Mouse (Mus musculus): ENCODE measurements at regions not wholly inside any gene's neighbourhood (a gene's known extent, or its start where the extent isn't known, plus 50 kb on each side); places are given as distances from the start of the nearest gene placed in this dataset.

DNA sequence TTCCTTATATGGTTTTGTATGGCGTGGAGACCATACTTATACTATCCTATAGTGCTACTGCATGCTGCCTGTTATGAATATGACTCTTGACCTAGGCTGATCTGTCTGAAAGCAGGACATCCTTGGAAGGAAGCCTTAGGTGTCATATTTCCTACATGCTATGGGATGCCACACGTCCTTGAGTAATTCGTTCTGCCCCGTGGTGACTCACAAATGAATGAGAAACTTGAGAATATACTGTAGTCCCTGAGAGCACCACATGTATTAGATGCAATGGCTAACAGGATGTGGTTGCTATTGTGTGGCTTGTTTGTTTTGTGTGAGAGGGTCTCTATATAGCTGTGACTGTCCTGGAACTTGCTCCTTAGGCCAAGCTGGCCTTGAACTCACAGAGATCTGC lies 57.2 kb upstream of the Adgrg6 start:
- Histone ChIP-seq H3K27me3 (ENCODE audit: control insufficient read depth, insufficient read depth, low read length) (no peaks in the 10 kb centered on the region), H3K4me3 (ENCODE audit: low read depth, low read length) (no peak overlapping the region), H3K4me2 (replicated peaks; ENCODE audit: low read depth) (no peak overlapping the region), H3K36me3 (ENCODE audit: control insufficient read depth, insufficient read depth, low read length) (no peaks in the 10 kb centered on the region), H3K9ac (ENCODE audit: low read length) (no peak overlapping the region), H3K9me3 (ENCODE audit: control insufficient read depth, low read length) (no peaks in the 10 kb centered on the region), H3K4me1 (replicated peaks; ENCODE audit: control insufficient read depth, insufficient read depth) (no peaks in the 10 kb centered on the region), H3K27ac (replicated peaks) (no peak overlapping the region)
- TF ChIP-seq EP300 (optimal IDR thresholded peaks at IDR 0.05) (no peak), CTCF (IDR thresholded peaks at IDR 0.05; ENCODE audit: low read depth) (no peak)
- ATAC-seq (ENCODE audit: low FRiP score, low TSS enrichment), result no peak
- no peak for DNase-seq (ENCODE audit: low spot score)
- WGBS, result 77% methylated on average over 4 of the region's 4 CpGs

DNA sequence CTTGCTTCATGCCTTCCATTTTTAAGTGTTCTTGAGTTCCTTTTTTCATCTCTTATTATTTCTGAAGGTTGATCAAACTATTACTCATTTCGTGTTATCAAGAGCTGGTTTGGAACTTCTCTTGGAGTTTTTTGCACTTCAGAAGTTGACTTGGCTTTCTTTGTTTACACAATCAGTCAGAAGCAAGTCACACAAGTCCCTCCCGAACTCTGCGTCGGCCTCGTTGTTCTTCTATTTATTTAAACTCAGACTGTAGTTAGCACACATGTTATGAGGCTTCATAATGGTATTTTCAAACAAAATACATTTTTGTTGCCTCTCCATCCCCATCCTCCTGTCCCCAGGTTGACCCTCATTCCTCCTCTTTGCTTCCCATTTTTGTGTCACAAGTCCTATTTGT lies 55.6 kb upstream of the Adgrg6 start:
- 17% methylated on average over 5 of the region's 5 CpGs for WGBS
- DNase-seq (ENCODE audit: low spot score), result peak; percentile 60
- no peak for TF ChIP-seq EP300 (optimal IDR thresholded peaks at IDR 0.05)

DNA sequence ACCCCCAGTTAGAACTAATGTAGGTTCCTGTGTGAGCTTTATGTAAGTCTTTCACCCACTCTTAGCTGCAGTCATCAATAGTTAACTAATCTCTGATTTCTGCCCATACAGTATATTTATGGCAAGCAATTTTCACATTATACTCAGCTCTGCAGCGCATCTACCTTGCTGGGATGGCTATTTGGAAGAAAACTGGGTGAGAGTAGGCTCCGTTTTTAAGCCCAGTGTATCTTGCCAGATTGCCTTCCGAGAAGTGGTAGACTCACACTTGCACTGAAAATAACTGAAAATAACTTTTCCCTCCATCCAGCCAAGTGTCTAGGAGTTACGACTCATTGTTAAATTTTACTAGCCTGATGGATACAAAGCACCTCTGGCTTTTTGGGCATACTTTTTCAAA lies 54.6 kb upstream of the Adgrg6 start:
- 86% methylated on average over 4 of the region's 4 CpGs for WGBS
- DNase-seq (ENCODE audit: low spot score) (no peak), ATAC-seq (ENCODE audit: low FRiP score, low TSS enrichment) (no peak)
- no peak overlapping the region for H3K4me2 ChIP-seq (replicated peaks; ENCODE audit: low read depth)
- H3K9ac ChIP-seq (ENCODE audit: low read length), result no peak overlapping the region
- no peak for TF ChIP-seq CTCF (IDR thresholded peaks at IDR 0.05; ENCODE audit: low read depth)
- TF ChIP-seq EP300 (optimal IDR thresholded peaks at IDR 0.05), result no peak
- H3K4me1 ChIP-seq (replicated peaks; ENCODE audit: control insufficient read depth, insufficient read depth), result no peaks in the 10 kb centered on the region
- H3K36me3 ChIP-seq (ENCODE audit: control insufficient read depth, insufficient read depth, low read length), result no peaks in the 10 kb centered on the region
- no peak overlapping the region for H3K27ac ChIP-seq (replicated peaks)
- H3K9me3 ChIP-seq (ENCODE audit: control insufficient read depth, low read length), result no peaks in the 10 kb centered on the region
- no peak overlapping the region for H3K4me3 ChIP-seq (ENCODE audit: low read depth, low read length)
- H3K27me3 ChIP-seq (ENCODE audit: control insufficient read depth, insufficient read depth, low read length), result no peaks in the 10 kb centered on the region

More for the DNA sequence above, 55.6 kb upstream of the Adgrg6 start:
- H3K27me3 ChIP-seq (ENCODE audit: control insufficient read depth, insufficient read depth, low read length), result no peaks in the 10 kb centered on the region
- no peak overlapping the region for H3K27ac ChIP-seq (replicated peaks)
- no peaks in the 10 kb centered on the region for H3K36me3 ChIP-seq (ENCODE audit: control insufficient read depth, insufficient read depth, low read length)
- no peak overlapping the region for H3K4me3 ChIP-seq (ENCODE audit: low read depth, low read length)
- H3K9me3 ChIP-seq (ENCODE audit: control insufficient read depth, low read length), result no peaks in the 10 kb centered on the region
- no peak overlapping the region for H3K4me2 ChIP-seq (replicated peaks; ENCODE audit: low read depth)
- H3K4me1 ChIP-seq (replicated peaks; ENCODE audit: control insufficient read depth, insufficient read depth), result no peaks in the 10 kb centered on the region
- no peak overlapping the region for H3K9ac ChIP-seq (ENCODE audit: low read length)
- peak; percentile 86; the same call in 1 of the 2 replicates for ATAC-seq (ENCODE audit: low FRiP score, low TSS enrichment)

Measured in stomach, postnatal 0 days (tissue).